Mouse (Mus musculus) 3134 (cell line): Measurements from ENCODE around the gene Stt3b.

ENCODE experiments used
- DNase-seq: peaks from one replicate; pipeline ENCODE4 v3.0.0-alpha.2; 2011; ENCODE audit warnings: low spot score; ENCODE audit not compliant: insufficient read length; ENCODE audit errors: extremely low read depth

Stt3b gene

DNA sequence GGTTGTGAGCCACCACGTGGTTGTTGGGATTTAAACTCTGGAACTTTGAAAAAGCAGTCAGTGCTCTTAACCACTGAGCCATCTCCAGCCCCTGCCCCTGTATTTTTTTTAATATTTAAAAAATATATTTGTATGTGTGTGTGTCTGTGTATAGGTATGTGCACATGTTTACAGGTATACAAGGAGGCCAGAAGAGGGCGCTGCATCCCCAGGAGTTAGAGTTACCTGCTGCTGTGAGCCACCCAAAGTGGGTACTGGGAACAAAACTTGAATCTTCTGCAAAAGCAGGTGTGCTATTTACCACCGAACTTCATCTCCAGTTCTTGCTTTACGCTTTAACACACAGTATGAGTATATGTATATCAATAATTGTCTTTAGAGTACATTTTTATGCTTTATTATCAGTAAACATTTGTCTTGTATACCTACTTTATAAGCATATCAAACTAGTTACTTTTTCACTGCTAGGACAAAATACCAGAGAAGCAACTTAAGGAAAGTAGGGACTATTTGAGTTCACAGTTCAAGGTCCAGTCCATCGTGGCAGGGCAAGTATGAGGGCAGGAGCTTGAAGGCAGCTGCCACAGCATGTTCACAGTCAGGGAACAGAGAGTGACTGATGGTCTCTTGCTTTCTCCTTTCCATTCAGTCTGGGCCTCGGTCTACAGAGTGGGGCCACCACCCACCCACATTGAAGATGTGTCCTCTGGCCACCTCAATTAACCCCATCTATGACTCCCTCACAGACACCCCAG is 8.6 kb upstream of the Stt3b start:
- DNase-seq = no peak

GRCm38 (mm10) chr9:115317049-115317448 is 6.8 kb upstream of the Stt3b start:
- no peak for DNase-seq

GRCm38 (mm10) chr9:115314556-115314955 is 4.3 kb upstream of the Stt3b start:
- no peak for DNase-seq

DNA sequence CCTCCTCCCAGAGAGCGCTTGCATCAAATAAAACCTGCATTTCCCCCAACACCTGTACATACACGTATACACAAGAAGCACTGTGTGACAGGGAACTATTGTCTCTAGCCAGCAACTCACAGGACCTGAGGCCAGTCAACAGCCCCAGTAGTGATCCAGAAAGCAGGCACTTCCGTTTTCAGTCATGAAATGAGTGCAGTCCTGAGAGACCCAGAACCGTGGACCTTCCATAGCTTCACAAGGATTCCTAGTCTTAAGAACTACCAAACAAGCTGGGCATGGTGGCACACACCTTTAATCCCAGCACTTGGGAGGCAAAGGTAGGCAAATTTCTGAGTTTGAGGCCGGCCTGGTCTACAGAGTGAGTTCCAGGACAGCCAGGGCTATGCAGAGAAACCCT is 3.6 kb upstream of the Stt3b start:
- DNase-seq = no peak

DNA sequence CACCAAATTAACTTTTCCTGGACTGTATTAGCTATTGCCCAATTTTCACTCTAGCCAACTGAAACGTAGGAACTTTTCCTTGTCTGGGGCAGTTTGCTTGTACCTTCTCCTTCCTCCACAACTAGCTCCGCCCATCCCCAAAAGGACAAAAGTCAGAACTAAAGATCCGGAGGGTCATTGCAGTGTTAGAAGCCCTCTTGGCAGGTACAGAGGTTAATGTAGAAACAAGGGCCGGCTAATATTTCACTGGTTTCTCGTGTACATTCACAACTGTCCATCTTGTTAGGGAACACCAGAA is 951 bp upstream of the Stt3b start:
- DNase-seq = no peak

DNA sequence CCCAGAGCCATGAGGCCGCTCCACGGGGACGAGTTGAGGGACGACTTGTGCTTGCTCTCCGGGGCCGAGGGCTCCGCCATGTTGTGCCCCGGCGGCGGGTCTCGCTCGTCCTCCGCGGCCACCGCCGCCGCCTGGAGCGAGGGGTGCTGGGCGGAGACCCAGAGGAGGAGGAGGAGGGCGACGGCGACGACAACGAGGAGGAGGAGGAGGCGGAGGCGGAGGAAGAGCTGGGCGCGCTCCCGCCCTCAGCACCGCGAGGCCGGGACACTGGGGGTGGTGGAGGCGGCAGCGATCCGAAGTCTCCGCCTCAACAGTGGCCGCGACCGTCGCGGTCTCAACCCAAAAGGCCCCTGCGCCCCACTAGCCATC is 260 bp downstream of the Stt3b start:
- peak; percentile 89 for DNase-seq

DNA sequence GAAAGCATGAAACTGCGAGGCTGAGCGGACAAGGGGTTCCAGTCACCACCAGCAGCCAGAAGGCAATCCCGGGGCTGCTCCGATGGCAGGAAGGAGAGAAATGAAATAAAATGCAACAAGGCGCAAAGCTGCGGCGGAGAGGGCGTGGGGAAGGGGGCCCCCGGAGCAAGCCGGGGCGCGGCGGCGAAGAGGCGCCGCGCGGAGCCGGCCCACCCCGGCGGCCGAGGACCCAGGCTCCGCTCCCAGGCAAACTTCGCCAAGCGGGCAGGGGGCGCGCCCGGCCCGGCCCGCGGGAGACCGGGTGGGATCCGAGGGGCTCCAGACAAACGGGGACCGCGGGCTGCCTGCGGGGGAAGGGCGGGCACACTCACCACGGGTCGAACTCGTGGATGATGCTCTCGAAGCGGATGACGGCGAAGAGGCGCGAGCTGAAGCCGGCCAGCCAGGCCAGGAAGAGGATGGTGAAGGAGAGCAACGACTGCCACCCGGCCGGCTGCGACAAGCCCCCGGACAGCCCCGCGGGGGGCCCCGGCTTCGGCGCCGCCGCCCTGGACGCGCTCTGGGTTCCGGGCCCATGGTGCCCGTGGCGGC is 745 bp downstream of the Stt3b start:
- DNase-seq = no peak

- DNase-seq = peak; percentile 16
Observed at GRCm38 (mm10) chr9:115308941-115309380, 1.3 kb downstream of the Stt3b start.

- no peak for DNase-seq
Observed at GRCm38 (mm10) chr9:115308401-115308800, 1.8 kb downstream of the Stt3b start.

GRCm38 (mm10) chr9:115306202-115306601 is 4.0 kb downstream of the Stt3b start:
- no peak for DNase-seq

DNA sequence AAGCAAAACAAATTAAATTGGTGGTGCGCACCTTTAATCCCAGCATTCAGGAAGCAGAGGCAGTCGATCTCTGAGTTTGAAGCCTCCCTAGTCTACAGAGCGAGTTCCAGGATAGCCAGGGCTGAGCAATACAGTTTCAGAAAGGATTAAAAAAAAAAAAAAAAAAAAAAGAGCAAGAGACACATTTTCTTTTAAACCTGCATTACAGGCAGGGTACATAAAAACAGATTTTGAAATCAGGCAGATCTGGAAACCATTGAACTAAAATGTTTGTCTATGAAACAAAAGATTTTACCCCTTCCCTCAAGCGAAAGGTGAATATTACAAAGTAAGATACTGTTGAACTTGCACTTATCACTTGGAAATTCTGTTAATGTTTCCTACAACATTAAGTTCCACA is 6.1 kb downstream of the Stt3b start:
- DNase-seq = no peak

- DNase-seq = no peak
Observed at GRCm38 (mm10) chr9:115301593-115301992, 8.6 kb downstream of the Stt3b start.

DNA sequence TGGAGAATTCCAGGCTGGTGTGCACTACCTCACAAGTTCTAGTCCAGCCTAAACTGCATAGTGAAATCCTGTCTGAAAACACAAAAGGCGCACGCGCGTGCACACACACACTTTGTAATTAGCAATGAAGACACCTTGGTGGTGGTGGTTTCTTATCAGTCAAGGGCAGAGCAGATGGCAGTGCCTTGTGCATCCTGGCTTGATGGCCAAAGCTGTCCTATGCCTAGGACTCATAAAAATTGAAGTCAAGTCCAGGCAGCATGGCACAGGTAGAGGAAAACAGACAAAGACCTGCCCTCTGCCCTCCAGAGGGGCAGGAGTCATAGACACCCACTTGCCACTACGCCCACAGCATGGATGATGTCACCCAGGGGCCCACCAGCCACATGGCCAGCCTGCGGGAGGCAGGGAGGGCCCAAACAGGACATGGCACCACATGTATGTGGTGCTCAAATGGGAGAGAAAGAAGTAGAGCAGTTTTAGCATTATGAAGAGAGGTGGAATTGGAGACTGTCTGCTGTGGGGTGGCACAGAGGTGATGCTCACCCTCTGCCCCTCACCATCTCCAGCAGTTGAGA is 9.1 kb downstream of the Stt3b start:
- no peak for DNase-seq

- DNase-seq = no peak
Observed at GRCm38 (mm10) chr9:115296738-115297137, 13.5 kb downstream of the Stt3b start.

DNA sequence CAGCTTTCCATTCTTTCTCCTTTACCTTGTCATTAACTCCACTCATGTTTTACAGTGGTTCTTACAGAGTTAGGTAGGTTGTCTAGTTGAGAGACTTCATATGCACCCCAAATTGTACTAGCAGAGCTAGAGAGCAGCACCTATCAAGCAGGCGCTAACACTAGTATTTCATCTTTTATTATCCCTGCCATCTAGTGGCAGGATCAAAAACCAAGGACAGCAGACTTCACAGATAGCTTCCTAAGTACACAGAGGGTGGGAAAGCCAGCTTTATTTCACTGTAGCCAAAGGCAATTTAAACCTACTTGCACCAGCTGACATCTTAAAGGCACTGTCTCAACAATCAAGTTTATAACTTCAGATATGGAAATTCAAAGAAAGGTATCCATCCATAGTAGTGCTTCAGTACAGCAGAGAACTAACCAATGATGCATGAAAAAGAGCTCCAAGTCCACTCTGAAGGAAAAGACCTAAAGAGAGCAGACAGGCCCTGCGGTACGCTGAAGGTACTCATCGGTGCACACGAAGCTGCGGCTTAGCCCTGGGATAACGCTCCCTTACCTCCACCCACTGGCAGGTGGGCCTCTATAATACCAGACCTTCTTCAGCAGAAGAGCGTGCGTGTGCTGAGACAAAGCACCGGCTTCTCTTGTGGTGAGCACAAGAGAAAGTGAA is 16.2 kb downstream of the Stt3b start:
- no peak for DNase-seq

DNA sequence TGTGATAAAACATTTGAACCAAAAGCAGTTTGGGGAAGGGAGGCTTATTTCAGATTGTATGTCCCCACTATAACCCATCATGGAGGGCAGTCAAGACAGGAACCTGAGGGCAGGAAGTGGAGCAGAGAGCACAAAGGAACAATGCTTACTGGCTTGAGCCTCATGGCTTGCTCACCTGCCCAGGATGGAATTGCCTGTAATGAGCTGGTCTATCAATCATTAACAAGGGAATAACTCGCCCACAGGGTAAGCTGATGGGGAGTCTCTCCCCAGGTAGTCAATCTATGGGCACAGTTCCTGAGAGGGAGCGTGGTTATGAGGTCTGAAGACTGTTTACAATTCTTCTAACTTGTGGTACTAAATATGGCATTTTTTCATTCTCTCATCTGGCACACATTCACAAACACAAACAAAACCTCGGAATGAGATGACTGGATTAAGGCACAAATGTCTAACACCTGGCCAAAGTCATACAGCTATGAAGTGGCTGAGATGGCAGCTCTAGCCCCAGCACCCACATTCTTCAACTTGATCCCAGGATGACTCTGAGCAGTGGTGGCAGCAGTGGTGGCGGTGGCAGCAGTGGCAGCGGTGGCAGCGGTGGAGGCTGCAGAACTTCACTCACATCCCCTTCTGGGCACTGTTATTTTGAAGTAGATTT is 22.3 kb downstream of the Stt3b start:
- no peak for DNase-seq

- no peak for DNase-seq
Observed at GRCm38 (mm10) chr9:115284385-115284784, 25.8 kb downstream of the Stt3b start.

- DNase-seq = no peak
Observed at GRCm38 (mm10) chr9:115283403-115283802, 26.8 kb downstream of the Stt3b start.

- DNase-seq = no peak
Observed at GRCm38 (mm10) chr9:115278641-115279040, 31.6 kb downstream of the Stt3b start.

- DNase-seq = no peak
Observed at GRCm38 (mm10) chr9:115274806-115275205, 35.4 kb downstream of the Stt3b start.

DNA sequence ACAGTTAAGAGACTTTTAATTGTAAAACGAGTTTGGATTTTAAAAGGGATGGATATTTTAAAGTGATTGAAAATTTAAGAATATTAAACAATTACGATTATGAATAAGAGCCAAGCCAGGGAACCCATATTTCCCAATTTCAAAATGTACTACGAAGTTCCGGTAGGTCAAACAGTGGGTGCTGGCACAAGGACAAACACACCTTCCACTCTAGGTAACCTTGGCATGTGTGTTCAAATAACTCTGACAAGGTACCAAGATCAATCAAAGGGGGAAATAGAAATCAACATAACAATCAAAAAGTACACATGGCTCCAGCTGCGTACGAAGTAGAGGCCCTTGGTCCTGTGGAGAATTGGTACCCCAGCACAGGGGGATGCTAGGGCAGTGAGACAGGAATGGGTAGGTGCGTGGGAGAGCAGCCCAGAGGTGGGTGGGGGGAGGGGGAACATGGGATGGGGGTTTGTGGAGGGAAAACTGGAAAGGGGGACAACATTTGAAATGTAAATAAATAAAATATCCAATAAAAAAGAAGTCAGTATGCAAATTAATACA is 37.0 kb downstream of the Stt3b start:
- DNase-seq = no peak
